Mouse (Mus musculus): Measurements from ENCODE around the gene Arhgef7.

DNA sequence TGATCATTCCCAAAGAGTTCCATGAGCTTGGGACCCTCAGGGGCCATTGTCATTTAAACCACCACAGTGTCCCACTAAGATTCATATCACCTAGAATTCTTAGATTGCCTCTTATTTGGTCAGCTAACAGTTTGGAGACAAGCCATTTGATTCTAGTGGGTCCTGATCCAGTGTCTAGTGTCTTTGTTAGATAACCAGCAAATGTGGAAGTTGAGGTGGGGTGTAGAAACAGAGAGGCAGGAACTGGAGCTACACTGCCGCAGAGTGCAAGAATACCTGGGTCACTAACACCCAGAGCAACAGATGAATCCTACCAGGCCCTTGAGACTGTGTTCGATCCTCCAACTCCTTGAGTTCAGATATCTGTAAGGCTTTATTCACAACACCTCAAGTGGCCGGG is 31.3 kb upstream of the Arhgef7 start:
- TF ChIP-seq CTCF (IDR thresholded peaks at IDR 0.05; ENCODE audit: extremely low read depth, insufficient read length, insufficient replicate concordance, low read depth, low read length) (no peak), POLR2A (IDR thresholded peaks at IDR 0.05; ENCODE audit: low read depth, low read length) (no peak)

Data from small intestine, adult 2 months (tissue).